Mouse (Mus musculus) forebrain, embryonic 12.5 days (tissue): Measurements from ENCODE around the gene Zfp503. TPM values are rescaled to one million over a fixed set of nuclear protein-coding genes. Genes with fewer than 3 reads are reported as not detected.

Source experiments
- ATAC-seq: fragments of 200-750 bp; cut with Nextera tagmentation; 2 replicates; pipeline ENCODE4 v1.8.0; 2017; ENCODE audit warnings: moderate TSS enrichment; ENCODE audit not compliant: low FRiP score
- H3K27ac ChIP-seq: fragments of 300-500 bp; sonication (generic); 2 replicates; pipeline ENCODE4 v1.5.1; 2016; ENCODE audit warnings: mild to moderate bottlenecking
- H3K27me3 ChIP-seq: fragments of 300-500 bp; sonication (generic); 2 replicates; pipeline ENCODE4 v1.6.1; 2016; ENCODE audit warnings: mild to moderate bottlenecking
- H3K36me3 ChIP-seq: fragments of 300-500 bp; sonication (generic); replicated peaks from 2 replicates; pipeline ENCODE4 v1.6.1; 2016; ENCODE audit warnings: mild to moderate bottlenecking
- H3K4me1 ChIP-seq: fragments of 300-500 bp; sonication (generic); 2 replicates; pipeline ENCODE4 v1.6.1; 2016
- H3K4me2 ChIP-seq: fragments of 300-500 bp; sonication (generic); 2 replicates; pipeline ENCODE4 v1.6.1; 2016; ENCODE audit warnings: mild to moderate bottlenecking, moderate library complexity
- H3K4me3 ChIP-seq: fragments of 300-500 bp; sonication (generic); replicated peaks from 2 replicates; pipeline ENCODE4 v1.5.1; 2016; ENCODE audit warnings: mild to moderate bottlenecking
- H3K9ac ChIP-seq: fragments of 300-500 bp; sonication (generic); 2 replicates; pipeline ENCODE4 v1.6.1; 2016; ENCODE audit warnings: mild to moderate bottlenecking
- H3K9me3 ChIP-seq: fragments of 300-500 bp; sonication (generic); 2 replicates; pipeline ENCODE4 v1.6.1; 2016
- WGBS: fragments of 180-500 bp; shearing (Covaris S2); methylation state at CpG from one replicate; pipeline ENCODE4 v1.1.7; 2016; 5-methylcytosine and 5-hydroxymethylcytosine counted together
- polyA plus RNA-seq: library from polyadenylated mRNA; unstranded; fragments of >200 nt; fragmentation: Nextera tagmentation; extraction: Ambion mirVana; gene quantifications from 2 replicates; pipeline ENCODE4 v1.2.1, GENCODE M21; 2016

Zfp503 gene
- polyA plus RNA-seq, 1 experiment from 2014 or later, result 13.8 TPM

- Histone ChIP-seq H3K9me3 (no peaks in the 10 kb centered on the region), H3K27me3 (peaks cover 81% of the 10 kb centered on the region), H3K4me3 (no peak overlapping the region), H3K36me3 (no peaks in the 10 kb centered on the region), H3K4me2 (no peak overlapping the region), H3K4me1 (peaks cover 3% of the 10 kb centered on the region; the same call in 1 of the 2 replicates), H3K27ac (no peak overlapping the region), H3K9ac (no peak overlapping the region)
- WGBS, result 92% methylated on average over 5 of the region's 5 CpGs
- ATAC-seq, result no peak
These were observed 24.9 kb upstream of the Zfp503 start for GRCm38 (mm10) chr14:22014315-22014714.

- Histone ChIP-seq H3K27me3 (peaks cover 73% of the 10 kb centered on the region), H3K36me3 (no peaks in the 10 kb centered on the region), H3K4me3 (no peak overlapping the region), H3K27ac (no peak overlapping the region), H3K9ac (no peak overlapping the region), H3K9me3 (no peaks in the 10 kb centered on the region), H3K4me2 (no peak overlapping the region), H3K4me1 (peaks cover 10% of the 10 kb centered on the region; the same call in 1 of the 2 replicates)
- ATAC-seq, result no peak
- WGBS, result 90% methylated on average over 6 of the region's 6 CpGs
These were observed 17.6 kb upstream of the Zfp503 start for GRCm38 (mm10) chr14:22007006-22007405.

GRCm38 (mm10) chr14:22004943-22005342, 15.5 kb upstream of the Zfp503 start:
- peaks cover 66% of the 10 kb centered on the region for H3K27me3 ChIP-seq
- WGBS, result 11% methylated on average over 4 of the region's 4 CpGs
- H3K27ac ChIP-seq, result no peak overlapping the region
- peaks cover 10% of the 10 kb centered on the region; the same call in 1 of the 2 replicates for H3K4me1 ChIP-seq
- H3K9ac ChIP-seq, result no peak overlapping the region
- H3K9me3 ChIP-seq, result no peaks in the 10 kb centered on the region
- H3K36me3 ChIP-seq, result no peaks in the 10 kb centered on the region
- peak; percentile 58; the same call in 1 of the 2 replicates for ATAC-seq
- H3K4me3 ChIP-seq, result no peak overlapping the region
- H3K4me2 ChIP-seq, result no peak overlapping the region

- peaks cover 10% of the 10 kb centered on the region; the same call in 1 of the 2 replicates for H3K4me1 ChIP-seq
- H3K36me3 ChIP-seq, result no peaks in the 10 kb centered on the region
- no peaks in the 10 kb centered on the region for H3K9me3 ChIP-seq
- WGBS, result 94% methylated on average over 4 of the region's 4 CpGs
- H3K27ac ChIP-seq, result no peak overlapping the region
- H3K4me2 ChIP-seq, result no peak overlapping the region
- H3K4me3 ChIP-seq, result no peak overlapping the region
- no peak for ATAC-seq
- no peak overlapping the region for H3K9ac ChIP-seq
- H3K27me3 ChIP-seq, result peaks cover 67% of the 10 kb centered on the region
These were observed 14.2 kb upstream of the Zfp503 start for GRCm38 (mm10) chr14:22003631-22004030.

- ATAC-seq, result no peak
- Histone ChIP-seq H3K27ac (no peak overlapping the region), H3K4me1 (peaks cover 10% of the 10 kb centered on the region; the same call in 1 of the 2 replicates), H3K4me2 (no peak overlapping the region), H3K27me3 (peaks cover 67% of the 10 kb centered on the region), H3K36me3 (no peaks in the 10 kb centered on the region), H3K9ac (no peak overlapping the region), H3K4me3 (no peak overlapping the region), H3K9me3 (no peaks in the 10 kb centered on the region)
- WGBS, result 72% methylated on average over 1 of the region's 1 CpGs
These were observed 13.8 kb upstream of the Zfp503 start for GRCm38 (mm10) chr14:22003231-22003630.

- H3K9me3 ChIP-seq, result no peaks in the 10 kb centered on the region
- H3K9ac ChIP-seq, result no peak overlapping the region
- peaks cover 12% of the 10 kb centered on the region for H3K4me1 ChIP-seq
- H3K27me3 ChIP-seq, result peaks cover 65% of the 10 kb centered on the region
- ATAC-seq, result no peak
- H3K4me2 ChIP-seq, result no peak overlapping the region
- H3K27ac ChIP-seq, result no peak overlapping the region
- H3K36me3 ChIP-seq, result no peaks in the 10 kb centered on the region
- no peak overlapping the region for H3K4me3 ChIP-seq
- 93% methylated on average over 4 of the region's 4 CpGs for WGBS
These were observed 10.2 kb upstream of the Zfp503 start for GRCm38 (mm10) chr14:21999588-21999987.

- H3K4me1 ChIP-seq, result peaks cover 43% of the 10 kb centered on the region
- H3K4me3 ChIP-seq, result peak overlapping the region; percentile 49
- peak; percentile 76 for ATAC-seq
- H3K27ac ChIP-seq, result peak overlapping the region; percentile 65
- WGBS, result under 1% methylated on average over 33 of the region's 36 CpGs
- H3K9ac ChIP-seq, result peak overlapping the region; percentile 56
- H3K36me3 ChIP-seq, result no peaks in the 10 kb centered on the region
- H3K4me2 ChIP-seq, result peak overlapping the region; percentile 72
- no peaks in the 10 kb centered on the region for H3K9me3 ChIP-seq
- H3K27me3 ChIP-seq, result peaks cover 76% of the 10 kb centered on the region
These were observed 5.8 kb upstream of the Zfp503 start for GRCm38 (mm10) chr14:21995031-21995754.

- Histone ChIP-seq H3K9me3 (no peaks in the 10 kb centered on the region), H3K36me3 (no peaks in the 10 kb centered on the region), H3K4me3 (peak overlapping the region; percentile 49), H3K4me2 (peak overlapping the region; percentile 72), H3K9ac (peak overlapping the region; percentile 56; the same call in 1 of the 2 replicates), H3K27ac (0 out of 2 replicates have a peak overlapping the region, but pooled peaks have one; percentile 65), H3K27me3 (peaks cover 78% of the 10 kb centered on the region), H3K4me1 (peaks cover 52% of the 10 kb centered on the region)
- 2% methylated on average over 44 of the region's 44 CpGs for WGBS
- ATAC-seq, result no peak
These were observed 4.9 kb upstream of the Zfp503 start for GRCm38 (mm10) chr14:21994061-21994990.

- Histone ChIP-seq H3K9ac (no peak overlapping the region), H3K36me3 (no peaks in the 10 kb centered on the region), H3K4me2 (peak overlapping the region; percentile 72), H3K4me3 (peak overlapping the region; percentile 49), H3K27ac (0 out of 2 replicates have a peak overlapping the region, but pooled peaks have one; percentile 15), H3K4me1 (peaks cover 61% of the 10 kb centered on the region), H3K9me3 (no peaks in the 10 kb centered on the region), H3K27me3 (peaks cover 85% of the 10 kb centered on the region)
- WGBS, result 11% methylated on average over 14 of the region's 14 CpGs
- ATAC-seq, result no peak
These were observed 4.1 kb upstream of the Zfp503 start for GRCm38 (mm10) chr14:21993251-21994060.

GRCm38 (mm10) chr14:21992321-21992885, 3.0 kb upstream of the Zfp503 start:
- Histone ChIP-seq H3K36me3 (no peaks in the 10 kb centered on the region), H3K4me2 (peak overlapping the region; percentile 93), H3K9me3 (no peaks in the 10 kb centered on the region), H3K27ac (no peak overlapping the region), H3K4me1 (peaks cover 61% of the 10 kb centered on the region), H3K27me3 (peaks cover 84% of the 10 kb centered on the region), H3K9ac (no peak overlapping the region), H3K4me3 (0 out of 2 replicates have a peak overlapping the region, but pooled peaks have one; percentile 1)
- 32% methylated on average over 4 of the region's 4 CpGs for WGBS
- ATAC-seq, result no peak

GRCm38 (mm10) chr14:21991856-21992255, 2.5 kb upstream of the Zfp503 start:
- Histone ChIP-seq H3K4me1 (peaks cover 63% of the 10 kb centered on the region), H3K9me3 (no peaks in the 10 kb centered on the region), H3K4me3 (0 out of 2 replicates have a peak overlapping the region, but pooled peaks have one; percentile 80), H3K9ac (no peak overlapping the region), H3K27ac (no peak overlapping the region), H3K36me3 (no peaks in the 10 kb centered on the region), H3K27me3 (peaks cover 84% of the 10 kb centered on the region), H3K4me2 (peak overlapping the region; percentile 93)
- 10% methylated on average over 5 of the region's 5 CpGs for WGBS
- ATAC-seq, result no peak
